Mouse (Mus musculus) liver, embryonic 14.5 days (tissue): ENCODE measurements around the gene Atp1a4.

ENCODE experiments used
- CTCF ChIP-seq: IDR thresholded peaks from 2 replicates; pipeline ENCODE4 v1.5.1; 2016; ENCODE audit warnings: antibody characterized with exemption, low read depth, control low read depth
- EP300 ChIP-seq: IDR thresholded peaks from 2 replicates; pipeline ENCODE4 v1.6.1; 2016; ENCODE audit warnings: antibody characterized with exemption, low read depth

GRCm38 (mm10) chr1:172213771-172214170, 44.4 kb downstream of the Atp1a4 start:
- no peak for TF ChIP-seq EP300
- no peak for TF ChIP-seq CTCF
